Mouse (Mus musculus): Measurements from ENCODE around the gene Nrxn1.
A peak's percentile ranks its signal among the peaks of the same experiment; 100 is the strongest.

The Nrxn1 gene

DNA sequence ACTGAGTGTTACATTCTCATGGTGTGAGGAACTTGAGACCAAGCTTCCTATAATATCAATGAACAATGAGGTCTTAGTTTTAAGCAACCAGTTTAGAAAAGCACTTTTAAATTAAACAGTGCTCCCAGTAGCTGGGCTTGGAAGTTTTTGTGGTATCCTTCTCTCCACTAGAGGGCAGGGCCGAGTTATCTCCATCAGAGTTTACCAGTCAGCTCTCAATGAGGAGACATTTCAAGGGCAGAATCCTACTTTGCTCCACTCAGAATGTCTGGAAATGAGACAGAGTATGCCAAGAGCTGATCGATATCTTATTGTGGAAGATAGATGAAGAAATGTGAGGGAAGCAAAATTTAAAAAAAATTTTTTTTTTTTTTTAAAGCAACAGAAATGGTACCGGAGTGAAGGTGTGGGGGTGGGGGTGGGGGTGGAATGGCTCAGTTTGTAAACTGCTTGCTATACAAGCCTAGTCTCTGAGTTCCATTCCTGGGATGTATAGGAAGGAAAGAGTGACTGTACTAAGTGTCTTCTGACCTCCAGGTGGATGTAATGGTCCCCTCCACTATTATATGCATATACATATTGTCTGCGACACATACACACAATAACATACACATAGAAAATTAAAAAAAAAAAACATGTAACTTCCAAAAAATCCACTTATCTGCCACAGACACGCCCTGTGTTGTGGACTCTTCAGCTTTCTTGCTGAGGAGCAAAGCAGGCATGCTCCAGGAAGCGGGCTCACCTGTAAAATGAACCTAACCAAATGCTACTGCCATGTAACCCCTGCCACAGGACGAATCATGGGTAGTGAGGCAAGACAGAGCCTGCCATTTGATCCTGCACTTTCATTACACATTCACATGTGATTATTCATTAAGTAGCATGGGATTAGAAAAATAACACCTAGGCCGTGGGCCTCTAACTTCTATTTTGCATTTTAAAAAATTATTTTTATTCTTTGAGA lies 283.4 kb downstream of the Nrxn1 start:
- peak; percentile 9 for DNase-seq (ENCODE audit: low spot score)

DNA sequence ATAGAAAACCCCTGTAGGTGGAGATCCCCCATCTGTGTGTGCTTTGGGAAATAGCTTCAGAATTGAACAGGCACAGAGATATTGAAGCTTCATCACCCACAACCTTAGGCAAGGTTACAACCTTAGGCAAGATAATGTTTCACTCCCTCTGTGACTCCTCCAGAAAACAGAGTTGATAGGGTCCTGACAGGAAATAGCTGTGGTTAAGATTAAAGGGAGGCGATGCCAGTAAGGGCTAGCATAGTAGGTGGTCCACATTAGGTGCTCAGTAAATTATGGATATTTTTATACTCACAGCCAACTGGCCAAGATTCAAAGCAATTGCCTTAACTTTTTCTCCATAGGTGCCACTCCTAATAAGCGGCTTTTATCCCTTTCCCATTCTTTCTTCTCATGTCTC lies 284.6 kb downstream of the Nrxn1 start:
- DNase-seq (ENCODE audit: low spot score): no peak

DNA sequence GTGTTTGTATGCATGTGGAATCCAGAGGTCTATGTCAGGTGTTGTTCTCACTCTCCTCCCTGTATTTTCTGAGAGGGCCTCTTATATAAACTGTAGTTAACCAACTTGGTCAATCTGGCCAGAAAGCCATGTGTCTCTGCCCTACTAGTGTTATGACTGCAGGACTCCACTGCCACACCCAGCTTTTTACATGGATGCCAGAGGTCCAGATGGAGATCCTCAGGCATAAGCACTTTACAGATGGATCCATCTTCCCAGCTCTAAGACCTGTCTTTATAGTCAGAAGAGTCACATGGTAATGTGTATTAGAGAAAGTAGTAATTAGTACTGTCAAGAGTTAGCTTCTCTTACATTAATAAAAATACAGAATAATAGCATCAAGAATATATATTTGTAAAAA lies 285.7 kb downstream of the Nrxn1 start:
- DNase-seq (ENCODE audit: low spot score): no peak

DNA sequence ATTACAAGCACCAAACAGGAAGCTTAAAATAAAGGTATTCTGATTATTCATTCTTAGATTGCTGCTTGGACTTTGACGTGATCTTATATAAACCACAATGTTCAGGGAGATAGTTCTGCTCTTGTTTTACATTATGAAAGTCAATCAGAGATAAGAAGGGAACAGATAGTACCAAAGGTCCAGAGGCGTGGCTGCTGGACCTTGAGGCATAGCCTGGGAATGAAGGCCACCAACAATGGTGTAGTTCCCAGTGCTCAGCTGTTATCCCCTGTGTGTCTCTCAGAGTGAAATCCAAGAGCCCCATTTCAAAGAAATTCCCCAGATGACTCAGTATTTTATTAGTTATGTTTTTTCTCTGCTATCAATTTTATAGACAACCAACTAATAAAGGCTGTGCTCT lies 294.2 kb downstream of the Nrxn1 start:
- no peak for DNase-seq (ENCODE audit: low spot score)

DNA sequence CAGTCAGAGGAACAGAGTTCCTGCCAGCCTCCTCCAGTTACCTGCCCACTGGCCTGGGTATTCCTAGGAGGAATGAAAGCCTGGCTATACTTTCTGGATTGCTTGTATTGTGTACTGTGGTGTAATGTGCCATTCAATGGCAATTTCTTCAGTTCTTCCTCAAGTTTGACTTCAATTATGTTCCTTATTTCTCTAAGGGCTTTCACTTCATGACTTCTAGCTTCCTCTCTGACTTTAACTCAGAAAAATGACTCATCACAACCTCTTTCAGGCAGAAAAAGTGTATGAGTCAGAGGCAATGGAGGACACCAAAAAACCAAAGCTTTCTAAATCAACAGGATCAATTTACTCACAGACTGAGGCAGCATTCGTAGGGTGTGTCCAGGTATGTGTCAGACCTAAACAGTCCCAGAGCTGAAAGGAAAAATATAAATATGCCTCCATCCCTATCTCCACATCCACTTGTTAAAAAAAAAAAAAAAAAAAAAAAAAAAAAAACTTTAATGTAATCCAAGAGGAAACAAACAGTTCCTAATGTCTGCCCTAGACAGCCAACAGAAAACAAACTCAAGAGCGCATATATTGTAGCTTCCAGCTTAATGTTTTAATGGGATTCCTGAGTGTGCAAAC lies 295.1 kb downstream of the Nrxn1 start:
- no peak for DNase-seq (ENCODE audit: low spot score)

DNA sequence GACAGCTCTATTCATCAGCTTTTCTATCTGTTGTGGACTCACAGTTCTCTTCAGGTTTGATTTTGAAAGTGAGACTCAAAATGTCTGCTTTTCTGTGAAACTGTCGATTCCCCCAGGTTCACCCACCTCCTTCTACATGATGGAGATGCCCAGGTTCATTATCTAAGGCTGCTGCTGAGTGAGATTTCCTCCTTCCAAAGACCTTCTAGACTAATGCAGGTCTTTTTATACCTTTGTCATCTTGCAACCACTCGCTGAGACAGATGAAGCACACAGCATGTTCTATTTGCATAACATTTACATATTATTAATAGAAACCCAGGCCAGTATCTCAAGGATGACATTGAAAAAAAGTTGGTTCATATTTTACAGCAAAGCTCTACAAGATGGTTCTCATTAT lies 295.9 kb downstream of the Nrxn1 start:
- no peak for DNase-seq (ENCODE audit: low spot score)

DNA sequence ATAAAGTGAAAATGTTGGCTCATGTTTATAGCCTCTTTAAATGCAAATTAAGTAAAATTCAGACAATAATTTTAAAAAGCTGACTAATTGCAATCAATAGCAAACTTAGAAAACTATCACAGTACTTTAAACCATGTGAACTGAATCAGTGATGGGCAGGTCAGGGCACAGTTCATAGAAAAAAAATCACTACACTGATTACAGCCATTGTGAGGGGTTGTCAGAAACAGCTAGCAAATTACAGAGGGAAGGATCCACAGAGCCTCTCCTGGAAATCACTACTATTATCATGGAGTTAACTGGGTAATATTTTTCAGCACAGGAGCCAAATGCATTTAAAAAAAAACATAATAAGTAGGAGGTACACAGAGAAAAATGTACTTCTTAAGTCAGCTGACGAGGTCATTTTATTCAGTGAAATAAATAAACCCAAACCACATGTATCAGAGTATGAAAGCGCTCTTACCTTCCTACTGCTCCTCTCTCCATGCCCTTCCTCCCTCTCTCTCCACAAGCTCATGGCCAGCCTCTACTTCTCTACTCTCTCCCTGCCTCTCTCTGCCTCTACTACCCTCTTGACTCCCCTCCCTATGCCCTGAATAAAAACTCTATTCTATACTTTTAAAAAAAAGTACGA lies 304.3 kb downstream of the Nrxn1 start:
- DNase-seq (ENCODE audit: low spot score): no peak

DNA sequence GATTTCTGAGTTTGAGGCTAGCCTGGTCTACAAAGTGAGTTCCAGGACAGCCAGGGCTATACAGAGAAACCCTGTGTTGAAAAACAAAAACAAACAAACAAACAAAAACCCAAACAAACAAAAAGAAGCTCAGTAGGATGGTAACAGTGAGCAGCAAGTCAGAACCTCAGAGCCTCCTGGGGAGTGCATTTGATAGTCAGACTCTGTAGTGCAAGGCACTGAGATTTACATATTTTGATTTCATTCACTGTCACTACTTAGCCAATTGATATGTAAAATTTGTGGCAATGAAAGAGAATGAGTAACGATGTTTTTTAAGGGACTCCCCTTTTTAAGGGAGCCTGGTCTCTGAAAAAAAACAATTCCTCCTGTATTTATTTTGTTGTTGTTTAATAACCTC lies 304.8 kb downstream of the Nrxn1 start:
- DNase-seq (ENCODE audit: low spot score): no peak

DNA sequence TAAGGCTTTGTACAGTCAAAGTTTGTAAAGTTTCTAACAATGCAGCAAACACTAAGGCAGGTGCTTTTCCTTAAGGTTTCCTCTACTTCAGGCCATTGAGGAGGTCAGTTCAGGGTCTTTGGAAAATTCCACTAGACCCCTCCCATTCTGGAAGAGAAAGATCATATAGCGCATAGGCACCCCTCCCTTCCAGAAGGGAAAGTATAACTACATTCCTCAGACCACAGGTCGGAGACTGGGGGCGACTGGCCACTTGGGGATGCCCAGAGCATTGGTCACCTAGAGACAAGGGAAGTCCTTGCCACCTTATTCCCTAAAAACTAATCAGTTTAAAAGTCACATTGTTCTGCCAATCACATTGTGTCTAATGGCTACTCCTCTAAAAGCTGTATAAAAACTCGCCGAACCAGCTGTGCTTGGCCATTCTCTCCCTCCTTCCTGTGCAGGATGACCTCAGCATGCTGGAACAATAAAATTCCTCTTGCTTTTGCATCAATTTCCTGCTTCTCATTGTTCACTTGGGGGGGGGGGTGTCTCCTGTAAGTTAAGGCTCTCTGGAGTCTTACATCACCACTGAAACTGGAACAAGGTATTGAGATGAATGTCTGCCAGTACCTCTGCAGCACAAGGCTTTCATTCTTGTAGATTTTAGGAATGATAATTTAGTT lies 305.6 kb downstream of the Nrxn1 start:
- no peak for DNase-seq (ENCODE audit: low spot score)

DNA sequence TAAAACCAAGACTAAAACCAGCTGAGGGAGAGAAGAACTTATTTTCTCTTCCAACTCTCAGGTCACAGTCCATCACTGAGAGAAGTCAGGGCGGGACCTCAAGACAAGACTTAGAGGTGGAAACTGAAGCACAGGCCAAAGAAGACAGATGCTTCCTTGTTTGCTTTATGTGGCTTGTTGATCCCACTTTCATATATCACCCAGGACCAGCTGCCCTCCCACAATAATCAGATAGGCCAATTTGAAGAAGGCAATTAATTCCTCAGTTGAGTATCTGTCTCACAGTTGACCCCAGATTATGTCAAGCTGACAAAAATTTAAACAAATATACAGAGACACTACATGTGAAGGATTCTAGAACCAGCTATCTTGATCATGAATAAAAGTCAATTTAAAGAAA lies 312.4 kb downstream of the Nrxn1 start:
- DNase-seq (ENCODE audit: low spot score): no peak

DNA sequence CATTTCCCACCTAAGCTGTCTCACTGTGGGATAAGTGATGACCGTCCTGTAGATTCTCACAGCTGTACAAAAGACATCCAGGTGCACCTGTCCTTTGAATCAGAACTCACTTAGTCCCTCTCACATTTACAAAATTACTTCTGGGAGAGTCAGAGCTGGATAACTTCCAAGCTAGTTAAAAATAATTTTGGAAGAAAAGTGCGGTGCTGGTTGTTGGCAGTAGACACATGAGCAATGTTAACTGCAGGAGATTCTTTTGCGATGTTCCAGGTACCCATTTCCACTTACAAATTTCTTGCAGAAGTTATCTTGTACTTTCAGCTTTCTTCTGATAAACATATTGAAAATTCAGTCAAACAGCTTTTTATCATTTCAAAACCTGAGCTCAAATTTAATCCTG lies 317.5 kb downstream of the Nrxn1 start:
- DNase-seq (ENCODE audit: low spot score): no peak

DNA sequence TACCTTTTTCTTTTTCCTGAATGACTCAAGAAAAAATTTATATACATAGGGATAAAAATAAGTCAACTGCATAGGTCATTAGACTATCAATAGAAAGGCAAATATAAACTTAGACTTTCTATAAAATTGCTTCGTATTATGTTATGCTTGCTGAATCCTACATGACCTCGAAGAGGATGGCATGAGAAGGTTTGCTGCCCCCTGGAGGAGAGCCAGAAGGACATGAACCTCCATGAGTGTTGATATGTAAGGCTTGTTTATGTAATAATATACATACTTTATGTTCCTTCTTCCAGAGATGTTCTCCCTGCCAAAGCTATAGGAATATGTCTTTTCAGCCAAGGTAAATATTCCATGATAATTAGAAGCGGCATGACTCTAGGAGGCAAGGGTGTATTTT lies 319.6 kb downstream of the Nrxn1 start:
- DNase-seq (ENCODE audit: low spot score): no peak

DNA sequence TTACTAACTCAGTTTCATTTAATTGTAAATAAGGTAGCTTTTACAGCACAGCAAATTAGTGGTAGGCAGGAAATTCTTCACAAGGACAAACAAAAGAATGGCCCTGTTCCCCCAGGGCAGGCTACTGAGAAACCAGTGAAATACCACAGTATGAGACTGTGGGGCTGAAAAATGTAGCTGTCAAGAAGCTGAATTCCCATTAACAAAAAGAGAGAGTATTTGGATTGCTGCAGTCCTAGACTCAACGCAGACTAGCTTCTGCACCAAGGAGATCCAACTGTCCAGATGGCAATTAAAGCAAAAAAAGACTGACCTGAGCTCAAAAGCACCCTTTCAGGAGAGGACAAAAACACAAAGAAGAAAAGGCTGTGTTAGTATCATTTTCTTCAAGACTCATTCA lies 324.7 kb downstream of the Nrxn1 start:
- DNase-seq (ENCODE audit: low spot score): no peak

DNA sequence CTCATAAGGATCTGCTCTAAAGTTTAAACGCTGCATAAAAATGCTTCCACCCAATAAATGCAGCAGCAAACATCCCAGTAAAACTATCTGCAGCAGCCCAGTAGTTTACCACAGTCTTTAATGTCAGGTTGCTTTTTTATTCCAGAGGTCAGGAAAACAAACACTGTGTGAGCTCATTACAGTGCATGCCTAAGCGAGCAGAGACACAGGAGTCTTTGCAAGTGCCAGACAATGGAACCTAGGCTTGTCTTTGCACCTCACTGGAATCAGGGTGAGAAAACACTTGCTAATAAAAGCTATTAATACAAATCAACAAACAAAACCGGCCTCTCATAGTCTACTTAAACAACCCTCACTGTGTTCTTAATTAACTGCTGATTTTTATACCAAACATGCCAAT lies 365.7 kb downstream of the Nrxn1 start:
- DNase-seq (ENCODE audit: low spot score): no peak

DNA sequence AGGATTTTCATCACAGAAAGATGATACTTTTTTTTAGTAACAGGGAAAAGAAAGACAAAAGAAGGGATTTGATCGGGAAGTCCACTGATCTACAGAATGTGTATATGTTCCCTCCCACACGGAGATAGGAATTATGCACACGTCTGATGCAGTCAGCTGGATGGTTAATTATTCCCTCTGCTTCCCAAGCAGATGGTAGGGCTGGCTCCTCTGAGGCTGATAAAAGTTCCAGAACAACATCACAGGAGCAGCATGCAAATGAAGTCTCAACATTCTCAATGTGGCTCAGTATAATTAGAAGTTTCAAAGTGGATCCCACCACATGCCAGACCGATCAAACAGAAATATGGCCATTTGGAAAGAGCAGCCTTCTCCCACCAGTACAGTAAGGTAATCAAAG lies 388.1 kb downstream of the Nrxn1 start:
- no peak for DNase-seq (ENCODE audit: low spot score)

DNA sequence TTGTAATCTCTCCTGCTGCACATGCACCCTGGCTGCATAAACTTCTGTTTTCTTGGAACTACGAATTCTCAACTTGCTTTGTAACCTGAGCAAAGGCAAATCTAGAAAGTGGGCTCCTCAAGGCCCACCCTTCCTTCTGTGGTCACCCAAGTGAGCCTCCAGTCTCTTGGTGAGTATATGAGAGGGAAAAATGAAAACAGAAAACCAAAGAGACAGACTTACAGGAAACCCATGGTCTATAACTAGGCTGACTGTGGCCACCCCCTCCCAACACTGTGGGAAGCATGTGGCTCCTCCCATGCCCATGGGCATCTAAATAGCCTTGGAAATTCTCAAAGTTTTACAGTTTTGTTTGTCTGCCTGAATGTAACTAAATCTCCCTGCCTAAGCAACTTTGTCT lies 390.2 kb downstream of the Nrxn1 start:
- DNase-seq (ENCODE audit: low spot score): no peak

DNA sequence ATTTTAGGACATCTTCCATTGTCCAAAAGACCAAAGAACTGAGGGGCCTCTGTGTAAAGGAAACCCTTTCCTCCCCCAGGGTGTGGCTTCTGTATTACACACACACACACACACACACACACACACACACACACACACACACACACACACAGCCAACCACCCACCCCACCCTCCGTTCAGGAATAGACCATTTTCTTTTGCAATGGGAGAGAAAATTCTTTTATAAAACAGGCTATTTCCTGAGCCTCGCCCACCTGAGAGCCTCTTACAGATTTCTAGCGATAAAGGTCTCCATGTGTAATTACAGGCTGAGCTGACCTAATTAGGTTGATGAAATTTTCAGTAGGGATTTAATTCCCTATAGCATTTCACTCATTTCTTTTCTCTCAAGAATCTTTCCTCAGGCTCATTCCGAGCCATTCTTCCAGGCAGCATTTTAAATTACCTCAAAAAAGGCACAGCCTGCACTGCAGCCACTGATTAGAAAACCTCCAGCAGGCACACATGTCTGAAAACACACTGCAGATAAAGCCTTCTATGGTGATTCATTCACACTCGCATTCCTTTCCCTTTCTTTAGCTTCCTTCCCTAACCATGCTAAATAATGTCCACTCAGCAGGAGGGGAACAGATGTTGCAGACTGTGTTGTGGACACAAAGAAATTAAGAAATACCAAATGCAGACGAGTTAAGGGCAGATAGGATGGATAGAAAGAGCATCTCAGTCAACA lies 396.6 kb downstream of the Nrxn1 start:
- DNase-seq (ENCODE audit: low spot score): no peak

DNA sequence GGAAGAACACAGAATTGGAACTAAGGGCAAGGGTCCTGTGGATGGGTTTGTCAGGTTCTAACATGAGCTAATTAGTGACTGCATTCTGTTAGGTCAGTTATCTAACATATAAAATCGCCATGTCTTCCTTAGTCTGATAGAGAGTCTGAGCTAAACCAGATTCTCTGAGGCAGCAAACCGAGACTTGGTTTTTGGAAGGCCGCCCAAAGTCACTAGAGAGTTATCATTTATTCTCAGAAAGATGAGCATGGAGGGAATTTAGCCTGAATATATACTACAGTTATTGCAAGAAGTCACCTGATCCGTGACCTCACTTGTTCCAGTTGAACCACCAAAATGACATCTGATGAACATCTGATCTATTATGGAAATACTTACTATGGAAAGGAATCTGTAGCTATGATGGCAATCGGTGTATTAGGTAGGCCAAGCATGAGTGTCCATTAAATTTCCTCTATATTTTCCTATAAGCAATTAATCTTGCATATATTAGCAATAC lies 397.7 kb downstream of the Nrxn1 start:
- DNase-seq (ENCODE audit: low spot score): no peak

DNA sequence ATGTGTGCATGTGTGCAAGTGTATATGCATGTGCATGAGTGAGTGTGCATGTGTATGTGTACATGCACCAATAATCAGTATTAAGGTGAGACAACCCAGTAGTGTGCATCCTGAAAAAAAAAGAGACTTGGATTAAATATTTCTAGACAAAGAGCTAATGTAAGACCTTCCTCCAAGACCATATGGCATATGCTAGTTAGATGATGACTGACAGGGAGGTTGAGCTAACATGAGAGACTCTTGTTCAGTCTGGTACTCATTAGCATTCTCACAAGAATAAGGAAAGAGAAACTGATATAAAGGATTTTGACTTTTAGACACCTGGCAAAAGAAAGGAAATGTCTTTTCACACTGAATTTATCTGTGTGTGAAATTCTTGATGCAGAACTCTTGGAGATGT lies 408.7 kb downstream of the Nrxn1 start:
- no peak for DNase-seq (ENCODE audit: low spot score)

DNA sequence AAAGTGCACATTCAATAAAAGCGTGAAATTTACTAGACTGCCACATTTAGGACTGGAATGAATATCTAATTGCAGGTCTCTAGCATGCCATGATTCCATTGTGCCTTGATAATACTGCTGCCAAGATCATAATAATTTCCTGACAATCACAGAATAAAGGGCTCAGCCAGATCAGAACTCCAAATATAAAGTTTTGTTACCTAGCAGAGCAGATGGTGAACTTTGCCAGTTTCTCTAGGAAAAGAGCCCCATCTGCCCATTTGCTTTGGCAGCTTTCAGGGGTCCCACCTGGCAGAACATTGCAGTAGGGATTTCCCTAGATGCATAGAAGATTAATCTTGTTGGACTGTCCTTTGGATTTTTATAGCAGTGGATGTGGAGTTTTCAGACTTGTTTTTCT lies 411.9 kb downstream of the Nrxn1 start:
- DNase-seq (ENCODE audit: low spot score): no peak

DNA sequence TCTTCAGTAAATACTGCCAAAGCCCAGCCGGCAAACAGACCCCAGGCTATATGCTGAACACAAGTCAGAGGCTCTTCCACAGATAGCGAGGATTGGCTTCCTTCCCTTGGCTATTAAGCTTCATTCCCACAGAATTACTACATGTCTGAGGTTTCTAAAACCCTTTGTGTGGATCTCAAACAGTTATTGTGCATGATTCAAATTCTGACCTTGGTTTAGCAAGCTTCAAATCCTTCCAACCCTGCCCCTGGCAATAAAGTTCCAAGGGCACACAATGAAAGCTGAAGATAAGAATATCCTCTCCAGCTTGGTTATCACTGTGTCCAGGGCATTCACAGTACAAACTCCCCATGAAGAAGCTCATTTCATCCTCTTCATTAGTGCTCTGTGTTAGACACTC lies 416.2 kb downstream of the Nrxn1 start:
- DNase-seq (ENCODE audit: low spot score): no peak

DNA sequence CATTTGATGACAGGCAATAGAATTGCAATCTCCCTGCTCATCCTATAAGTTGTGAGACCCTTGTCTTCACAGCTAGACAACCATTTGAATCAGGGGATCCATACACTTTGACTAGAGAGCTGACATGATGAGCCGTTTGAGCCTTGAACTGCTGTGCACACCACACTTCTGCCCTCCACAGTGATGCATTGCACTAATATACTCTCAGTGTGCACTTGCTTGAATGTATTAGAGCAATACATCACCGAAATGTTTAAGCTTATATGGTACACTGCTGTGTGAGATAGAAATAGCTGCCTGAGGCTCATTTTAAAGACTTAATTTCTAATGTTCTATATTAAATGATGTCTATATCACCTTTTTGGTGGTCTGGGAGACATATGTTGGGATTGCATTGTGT lies 430.6 kb downstream of the Nrxn1 start:
- no peak for DNase-seq (ENCODE audit: low spot score)
